Mouse (Mus musculus) midbrain, postnatal 0 days (tissue): Measurements from ENCODE around the gene Colq. TPM values are rescaled to one million over a fixed set of nuclear protein-coding genes. Genes with fewer than 3 reads are reported as not detected.

Experiments used
- ATAC-seq: fragments of 200-750 bp; cut with Nextera tagmentation; 2 replicates; pipeline ENCODE4 v1.8.0; 2017; ENCODE audit warnings: moderate number of reproducible peaks, mild to moderate bottlenecking, moderate TSS enrichment, moderate library complexity; ENCODE audit not compliant: low FRiP score
- DNase-seq: peaks from one replicate; pipeline ENCODE4 v3.0.0-alpha.2; 2015; ENCODE audit warnings: low spot score
- H3K27ac ChIP-seq: fragments of 300-500 bp; sonication (generic); 2 replicates; pipeline ENCODE4 v1.5.1; 2014; ENCODE audit warnings: low read depth, mild to moderate bottlenecking, low read length, mixed read lengths
- H3K27me3 ChIP-seq: fragments of 300-500 bp; sonication (generic); 2 replicates; pipeline ENCODE4 v1.6.1; 2014; ENCODE audit warnings: low read length, control low read depth, mixed read lengths; ENCODE audit not compliant: insufficient read depth
- H3K36me3 ChIP-seq: fragments of 300-500 bp; sonication (generic); 2 replicates; pipeline ENCODE4 v1.6.1; 2014; ENCODE audit warnings: low read length, control low read depth, mixed read lengths; ENCODE audit not compliant: insufficient read depth
- H3K4me1 ChIP-seq: fragments of 300-500 bp; sonication (generic); 2 replicates; pipeline ENCODE4 v1.6.1; 2014; ENCODE audit warnings: mild to moderate bottlenecking, control low read depth, antibody characterized with exemption, low read length, mixed read lengths; ENCODE audit not compliant: insufficient read depth
- H3K4me2 ChIP-seq: fragments of 300-500 bp; sonication (generic); 2 replicates; pipeline ENCODE4 v1.6.1; 2014; ENCODE audit warnings: low read depth, mild to moderate bottlenecking, low read length, mixed read lengths; ENCODE audit not compliant: poor library complexity, severe bottlenecking
- H3K4me3 ChIP-seq: fragments of 300-500 bp; sonication (generic); 2 replicates; pipeline ENCODE4 v1.5.1; 2014; ENCODE audit warnings: low read depth, mild to moderate bottlenecking, low read length, moderate library complexity
- H3K9ac ChIP-seq: fragments of 300-500 bp; sonication (generic); replicated peaks from 2 replicates; pipeline ENCODE4 v1.6.1; 2014; ENCODE audit warnings: mild to moderate bottlenecking, low read length, moderate library complexity, mixed read lengths; ENCODE audit not compliant: poor library complexity, severe bottlenecking
- H3K9me3 ChIP-seq: fragments of 300-500 bp; sonication (generic); 2 replicates; pipeline ENCODE4 v1.6.1; 2016; ENCODE audit warnings: low read length, control low read depth
- CTCF ChIP-seq: IDR thresholded peaks from 2 replicates; pipeline ENCODE4 v1.5.1; 2016; ENCODE audit warnings: antibody characterized with exemption, mild to moderate bottlenecking
- WGBS: fragments of 180-500 bp; shearing (Covaris S2); extraction: QIAGEN DNeasy Blood & Tissue Kit; methylation state at CpG from one replicate; pipeline ENCODE4 v1.1.7; 2014; 5-methylcytosine and 5-hydroxymethylcytosine counted together
- polyA plus RNA-seq: library from polyadenylated mRNA; unstranded; fragments of >200 nt; fragmentation: Nextera tagmentation; extraction: Ambion mirVana; gene quantifications from 2 replicates; pipeline ENCODE4 v1.2.1, GENCODE M21; 2015
- total RNA-seq: library from RNA; depleted of rRNA; stranded (reverse); fragments of >200 nt; gene quantifications from 2 replicates; pipeline ENCODE4 v1.2.3, GENCODE M21; 2014

Colq gene
- total and polyA plus RNA-seq, 2 experiments from 2014 or later: 0.06 TPM; not detected in 1

GRCm38 (mm10) chr14:31564452-31565179, 26.5 kb downstream of the Colq start:
- no peaks in the 10 kb centered on the region for H3K36me3 ChIP-seq
- no peak overlapping the region for H3K4me3 ChIP-seq
- 37% methylated on average over 6 of the region's 6 CpGs for WGBS
- H3K27ac ChIP-seq: no peak overlapping the region
- no peak overlapping the region for H3K4me2 ChIP-seq
- ATAC-seq (no peak), DNase-seq (peak; percentile 24)
- no peaks in the 10 kb centered on the region for H3K9me3 ChIP-seq
- peak; percentile 16; the same call in 1 of the 2 replicates for TF ChIP-seq CTCF
- H3K9ac ChIP-seq: no peak overlapping the region
- no peaks in the 10 kb centered on the region for H3K4me1 ChIP-seq
- H3K27me3 ChIP-seq: no peaks in the 10 kb centered on the region

DNA sequence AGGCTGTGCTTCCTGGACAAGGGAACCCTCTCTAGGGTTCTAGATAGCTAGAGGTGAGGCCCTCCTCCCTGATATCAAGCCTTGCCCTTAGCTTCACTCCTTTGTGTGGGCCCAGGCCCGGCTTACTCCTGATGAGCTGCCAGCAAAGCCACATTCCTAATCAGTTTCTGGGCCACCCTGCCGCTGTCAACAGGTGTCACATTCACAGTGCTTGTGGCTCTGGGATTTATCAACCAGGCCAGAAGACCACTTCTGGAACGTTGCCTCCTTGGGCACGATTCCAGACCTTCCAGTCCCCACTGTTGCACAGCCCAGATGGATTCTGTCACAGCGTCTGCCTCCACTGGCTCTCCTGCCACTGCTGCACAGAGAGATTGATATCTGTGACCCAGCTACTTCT, 30.3 kb downstream of the Colq start:
- no peak overlapping the region for H3K4me3 ChIP-seq
- no peaks in the 10 kb centered on the region for H3K4me1 ChIP-seq
- H3K9ac ChIP-seq: no peak overlapping the region
- ATAC-seq: no peak
- no peak for TF ChIP-seq CTCF
- H3K27ac ChIP-seq: no peak overlapping the region
- no peaks in the 10 kb centered on the region for H3K9me3 ChIP-seq
- no peaks in the 10 kb centered on the region for H3K27me3 ChIP-seq
- 55% methylated on average over 5 of the region's 5 CpGs for WGBS
- H3K4me2 ChIP-seq: no peak overlapping the region
- H3K36me3 ChIP-seq: no peaks in the 10 kb centered on the region
- peak; percentile 57 for DNase-seq

GRCm38 (mm10) chr14:31559216-31559615, 31.9 kb downstream of the Colq start:
- Histone ChIP-seq H3K4me2 (no peak overlapping the region), H3K4me1 (no peaks in the 10 kb centered on the region), H3K27me3 (no peaks in the 10 kb centered on the region), H3K9ac (no peak overlapping the region), H3K9me3 (no peaks in the 10 kb centered on the region), H3K4me3 (no peak overlapping the region), H3K27ac (no peak overlapping the region), H3K36me3 (no peaks in the 10 kb centered on the region)
- no peak for TF ChIP-seq CTCF
- WGBS: 63% methylated on average over 5 of the region's 5 CpGs
- no peak for DNase-seq
- no peak for ATAC-seq

GRCm38 (mm10) chr14:31557784-31558183, 33.4 kb downstream of the Colq start:
- no peaks in the 10 kb centered on the region for H3K36me3 ChIP-seq
- H3K4me1 ChIP-seq: no peaks in the 10 kb centered on the region
- no peak for TF ChIP-seq CTCF
- no peak overlapping the region for H3K4me3 ChIP-seq
- no peak for DNase-seq
- H3K9ac ChIP-seq: no peak overlapping the region
- no peak for ATAC-seq
- H3K27ac ChIP-seq: no peak overlapping the region
- WGBS: 69% methylated on average over 9 of the region's 9 CpGs
- H3K27me3 ChIP-seq: no peaks in the 10 kb centered on the region
- H3K4me2 ChIP-seq: no peak overlapping the region
- H3K9me3 ChIP-seq: no peaks in the 10 kb centered on the region

DNA sequence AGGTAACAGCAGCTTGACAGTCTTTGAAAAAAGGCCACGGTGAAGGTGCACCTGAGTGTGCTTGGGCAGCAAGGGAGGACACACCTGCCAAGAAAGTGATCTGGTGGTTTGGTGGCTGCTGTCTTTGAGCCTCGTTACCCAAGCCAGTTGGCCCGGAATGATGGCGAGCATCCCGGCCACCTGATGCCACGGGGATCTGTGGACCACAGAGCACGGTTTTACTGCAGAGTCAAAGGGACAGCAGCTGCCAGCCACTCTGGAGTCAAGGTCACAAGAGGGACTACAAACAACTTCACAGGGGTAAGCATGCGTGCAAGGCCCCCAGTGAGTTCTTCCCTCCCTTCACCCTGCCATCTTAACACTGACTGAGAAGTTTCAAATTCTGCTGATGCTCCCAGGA, 33.9 kb downstream of the Colq start:
- no peak for DNase-seq
- H3K4me3 ChIP-seq: no peak overlapping the region
- no peak overlapping the region for H3K9ac ChIP-seq
- TF ChIP-seq CTCF: no peak
- no peaks in the 10 kb centered on the region for H3K4me1 ChIP-seq
- H3K27me3 ChIP-seq: no peaks in the 10 kb centered on the region
- no peak overlapping the region for H3K4me2 ChIP-seq
- no peaks in the 10 kb centered on the region for H3K9me3 ChIP-seq
- no peak overlapping the region for H3K27ac ChIP-seq
- WGBS: 83% methylated on average over 8 of the region's 8 CpGs
- no peak for ATAC-seq
- H3K36me3 ChIP-seq: no peaks in the 10 kb centered on the region

DNA sequence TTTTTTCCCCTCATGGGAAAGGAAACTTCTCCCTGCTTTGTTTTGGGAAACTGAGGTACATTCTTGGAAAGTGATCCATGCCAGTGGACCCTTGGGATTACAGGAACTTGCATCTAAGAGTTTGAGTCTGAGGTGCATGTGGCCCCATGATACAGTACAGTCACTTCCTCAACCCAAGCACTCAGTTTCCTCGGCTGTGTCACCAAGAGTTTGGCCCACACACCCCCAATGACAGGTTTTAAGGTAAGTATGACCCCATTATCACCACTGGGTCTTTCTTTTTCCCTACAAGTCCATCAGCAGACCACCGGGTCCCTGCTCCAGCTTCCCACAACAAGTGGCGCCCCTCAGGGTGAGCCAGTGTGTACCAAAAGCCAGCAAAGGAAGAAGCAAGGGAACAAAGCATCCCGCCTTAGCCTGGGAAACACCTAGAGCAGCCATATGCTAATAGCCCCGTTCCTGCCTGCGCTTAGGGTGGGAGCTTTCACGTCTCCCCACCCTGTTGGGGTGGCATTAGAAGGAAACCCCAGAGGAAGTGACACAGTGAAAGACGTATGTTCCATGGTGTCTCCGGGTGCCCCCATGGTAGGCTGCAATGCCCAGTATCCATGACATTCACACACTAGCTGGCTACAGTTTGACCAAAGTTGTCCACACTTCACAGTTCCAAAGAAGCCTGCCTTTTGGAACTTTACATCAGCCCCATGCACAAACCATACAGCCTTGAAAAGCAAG, 34.5 kb downstream of the Colq start:
- H3K4me1 ChIP-seq: no peaks in the 10 kb centered on the region
- H3K4me2 ChIP-seq: no peak overlapping the region
- no peak for ATAC-seq
- H3K27ac ChIP-seq: no peak overlapping the region
- no peak overlapping the region for H3K4me3 ChIP-seq
- H3K9ac ChIP-seq: no peak overlapping the region
- H3K36me3 ChIP-seq: no peaks in the 10 kb centered on the region
- no peak for DNase-seq
- no peak for TF ChIP-seq CTCF
- WGBS: 85% methylated on average over 9 of the region's 9 CpGs
- no peaks in the 10 kb centered on the region for H3K27me3 ChIP-seq
- H3K9me3 ChIP-seq: no peaks in the 10 kb centered on the region
